Mouse (Mus musculus): Measurements from ENCODE around the gene Mrpl4. TPM values are rescaled to one million over a fixed set of nuclear protein-coding genes. Genes with fewer than 3 reads are reported as not detected.
"Not testable (repeated sequence)": the region's sequence is repeated elsewhere in the genome, so short reads cannot be mapped to it uniquely, and the experiment has no call there.

Gene Mrpl4
- total RNA-seq, 2 experiments from 2014 or later = 59.2 to 64.2 TPM

DNA sequence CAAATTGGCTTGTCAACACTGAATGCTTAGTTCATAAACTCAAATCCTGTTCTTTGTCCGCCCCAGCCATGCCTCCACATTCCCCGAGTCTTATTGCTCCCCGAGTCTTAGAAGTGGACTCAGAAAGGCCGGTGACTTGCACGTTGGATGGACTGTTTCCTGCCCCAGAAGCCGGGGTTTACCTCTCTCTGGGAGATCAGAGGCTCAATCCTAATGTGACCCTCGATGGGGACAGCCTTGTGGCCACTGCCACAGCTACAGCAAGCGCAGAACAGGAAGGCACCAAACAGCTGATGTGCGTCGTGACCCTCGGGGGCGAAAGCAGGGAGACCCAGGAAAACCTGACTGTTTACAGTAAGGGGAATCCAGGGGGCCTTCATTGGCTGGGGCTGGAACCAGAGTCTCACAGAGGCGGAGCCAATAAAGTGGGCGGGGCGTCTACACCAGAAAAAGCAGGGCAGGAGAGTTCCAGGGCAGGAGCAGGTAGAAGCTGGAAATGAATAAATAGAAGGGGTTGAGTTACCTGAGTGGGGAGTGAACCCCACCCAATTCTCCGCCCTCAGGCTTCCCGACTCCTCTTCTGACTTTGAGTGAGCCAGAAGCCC, 32.0 kb downstream of the Mrpl4 start:
- DNase-seq (ENCODE audit: extremely low spot score in 1 of 2, low spot score in 2 of 2) = peak in 1 of 2 experiments; percentile 14
- intact Hi-C loops (cut with DNase I) = loop anchor here (5.0 kb wide), 2 partner anchors 58 to 103 kb away; partner anchors contain the start of genes Gm38431 and Raver1
- H3K27ac ChIP-seq = peak overlapping the region; percentile 24; the same call in 1 of the 2 replicates
- H3K4me3 ChIP-seq = peak overlapping the region; percentile 24; the same call in 1 of the 2 replicates
- no peak for TF ChIP-seq CTCF (IDR thresholded peaks at IDR 0.05)

DNA sequence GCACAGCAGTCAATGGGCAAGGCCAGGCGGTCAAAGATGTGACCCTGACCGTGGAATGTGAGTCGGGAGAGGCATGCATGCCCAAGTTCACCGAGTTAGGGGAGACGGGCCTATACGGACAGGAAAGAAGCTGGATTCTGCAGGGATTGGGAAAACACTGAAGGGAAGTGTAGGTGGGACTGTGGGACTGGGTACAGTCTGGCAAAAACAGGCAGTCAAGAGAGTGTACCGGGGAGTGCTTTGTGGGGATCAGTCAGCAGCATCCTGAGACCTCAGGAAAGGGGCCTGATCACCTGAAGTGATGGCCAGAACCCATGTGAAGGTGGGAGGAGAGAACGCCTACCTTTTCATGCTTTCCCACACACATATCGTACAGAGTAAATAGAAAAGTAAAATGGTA, 33.0 kb downstream of the Mrpl4 start:
- intact Hi-C loops (cut with DNase I) = no loop called here
- Histone ChIP-seq H3K27ac (peak overlapping the region; percentile 50), H3K4me3 (peak overlapping the region; percentile 19; the same call in 1 of the 2 replicates)
- TF ChIP-seq CTCF (IDR thresholded peaks at IDR 0.05) = no peak
- peak in 1 of 2 experiments; percentile 24 for DNase-seq (ENCODE audit: extremely low spot score in 1 of 2, low spot score in 2 of 2)

DNA sequence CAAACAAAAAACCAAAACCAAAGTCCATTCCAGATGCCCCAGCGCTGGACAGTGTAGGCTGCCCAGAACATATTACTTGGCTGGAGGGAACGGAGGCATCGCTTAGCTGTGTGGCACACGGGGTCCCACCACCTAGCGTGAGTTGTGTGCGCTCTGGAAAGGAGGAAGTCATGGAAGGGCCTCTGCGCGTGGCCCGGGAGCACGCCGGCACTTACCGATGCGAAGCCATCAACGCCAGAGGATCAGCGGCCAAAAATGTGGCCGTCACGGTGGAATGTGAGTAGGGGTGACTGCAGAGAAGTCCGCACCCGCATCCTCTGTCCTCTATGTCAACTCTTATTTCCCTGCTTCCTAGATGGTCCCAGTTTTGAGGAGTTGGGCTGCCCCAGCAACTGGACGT, 33.6 kb downstream of the Mrpl4 start:
- DNase-seq (ENCODE audit: extremely low spot score in 1 of 2, low spot score in 2 of 2) = no peak
- H3K27ac ChIP-seq = peak overlapping the region; percentile 50
- intact Hi-C loops (cut with DNase I) = no loop called here
- H3K4me3 ChIP-seq = 0 out of 2 replicates have a peak overlapping the region, but pooled peaks have one; percentile 11
- TF ChIP-seq CTCF (IDR thresholded peaks at IDR 0.05) = no peak

DNA sequence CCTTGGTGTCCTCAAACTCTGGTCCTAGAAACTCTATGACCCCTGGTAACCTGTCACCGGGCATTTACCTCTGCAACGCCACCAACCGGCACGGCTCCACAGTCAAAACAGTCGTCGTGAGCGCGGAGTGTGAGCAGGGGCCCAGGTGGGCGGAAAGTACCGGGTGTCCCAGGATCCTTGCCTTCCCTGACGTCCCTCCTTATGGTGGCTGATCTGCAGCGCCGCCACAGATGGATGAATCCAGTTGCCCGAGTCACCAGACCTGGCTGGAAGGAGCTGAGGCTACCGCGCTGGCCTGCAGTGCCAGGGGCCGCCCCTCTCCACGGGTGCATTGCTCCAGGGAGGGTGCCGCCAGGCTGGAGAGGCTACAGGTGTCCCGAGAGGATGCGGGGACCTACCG, 34.1 kb downstream of the Mrpl4 start:
- peak overlapping the region; percentile 69; the same call in 1 of the 2 replicates for H3K27ac ChIP-seq
- intact Hi-C loops (cut with DNase I) = no loop called here

DNA sequence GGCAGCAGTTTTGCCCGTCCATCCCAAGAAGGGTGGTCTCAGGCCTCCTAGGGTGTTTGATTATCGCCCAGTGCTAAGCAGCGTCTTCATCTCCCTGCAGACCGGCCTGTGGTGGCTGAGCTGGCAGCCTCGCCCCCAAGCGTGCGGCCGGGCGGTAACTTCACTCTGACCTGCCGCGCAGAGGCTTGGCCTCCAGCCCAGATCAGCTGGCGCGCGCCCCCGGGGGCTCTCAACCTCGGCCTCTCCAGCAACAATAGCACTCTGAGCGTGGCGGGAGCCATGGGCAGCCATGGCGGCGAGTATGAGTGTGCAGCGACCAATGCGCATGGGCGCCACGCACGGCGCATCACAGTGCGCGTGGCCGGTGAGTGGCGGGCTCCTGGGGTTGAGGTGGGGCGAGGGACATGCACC, 34.9 kb downstream of the Mrpl4 start:
- intact Hi-C loops (cut with DNase I) = no loop called here
- Histone ChIP-seq H3K4me3 (peak overlapping the region; percentile 28), H3K27ac (peak overlapping the region; percentile 69)
- TF ChIP-seq CTCF (IDR thresholded peaks at IDR 0.05) = no peak
- peak; percentile 50 to 57 for DNase-seq (ENCODE audit: extremely low spot score in 1 of 2, low spot score in 2 of 2)

More for the DNA sequence above, 34.1 kb downstream of the Mrpl4 start:
- DNase-seq (ENCODE audit: extremely low spot score in 1 of 2, low spot score in 2 of 2) = peak; percentile 24 to 28
- H3K4me3 ChIP-seq = 0 out of 2 replicates have a peak overlapping the region, but pooled peaks have one; percentile 6
- TF ChIP-seq CTCF (IDR thresholded peaks at IDR 0.05) = no peak

DNA sequence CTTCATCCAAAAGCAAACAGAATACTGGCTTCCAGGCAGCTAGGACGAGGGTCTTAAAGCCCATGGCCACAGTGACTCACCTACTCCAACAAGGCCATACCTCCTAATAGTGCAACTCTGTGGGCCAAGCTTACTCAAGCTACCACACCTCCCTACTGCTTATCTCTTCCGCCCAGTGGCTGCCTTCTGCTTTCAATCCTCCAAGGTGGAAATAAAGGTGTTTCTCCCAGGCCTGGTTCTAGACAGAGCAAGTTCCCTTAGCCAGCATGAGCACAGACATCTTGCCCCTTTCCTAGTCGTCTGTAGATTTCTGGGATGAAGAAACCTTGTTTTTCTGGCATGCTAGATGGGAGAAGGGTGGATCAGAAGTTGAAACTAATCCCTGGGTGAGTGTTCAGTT, 37.2 kb downstream of the Mrpl4 start:
- no peak for DNase-seq (ENCODE audit: extremely low spot score in 1 of 2, low spot score in 2 of 2)
- H3K4me3 ChIP-seq = no peak overlapping the region
- intact Hi-C loops (cut with DNase I) = loop anchor here (2.0 kb wide), 1 partner anchor 33 kb away; the partner anchor contains the start of genes Fdx1l and Gm49373
- H3K27ac ChIP-seq = peak overlapping the region; percentile 58
- no peak for TF ChIP-seq CTCF (IDR thresholded peaks at IDR 0.05)

DNA sequence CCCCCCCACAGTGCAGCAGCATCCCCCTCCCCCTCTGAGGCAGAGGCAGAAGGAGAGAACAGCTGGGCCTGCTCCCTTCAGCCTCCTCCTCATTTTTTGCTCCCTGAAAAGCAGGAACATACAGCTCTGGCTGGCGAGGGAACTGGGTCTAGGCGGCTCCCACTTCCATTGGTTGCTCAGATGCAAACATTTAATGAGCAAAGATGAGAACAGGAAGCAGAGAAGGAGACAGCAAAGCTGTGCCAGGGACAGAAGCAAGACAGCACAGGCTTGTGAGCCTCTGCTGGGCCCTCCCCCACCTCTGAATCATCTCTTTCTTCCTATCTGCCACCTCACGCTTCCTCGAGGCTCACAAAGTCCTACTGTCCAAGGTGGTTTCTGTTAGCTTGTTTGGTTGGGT, 38.8 kb downstream of the Mrpl4 start:
- intact Hi-C loops (cut with DNase I) = loop anchor here (1.0 to 2.0 kb wide), 2 partner anchors 22 to 31 kb away; partner anchors contain the start of genes Fdx1l and Gm49373
- no peak for TF ChIP-seq CTCF (IDR thresholded peaks at IDR 0.05)

DNA sequence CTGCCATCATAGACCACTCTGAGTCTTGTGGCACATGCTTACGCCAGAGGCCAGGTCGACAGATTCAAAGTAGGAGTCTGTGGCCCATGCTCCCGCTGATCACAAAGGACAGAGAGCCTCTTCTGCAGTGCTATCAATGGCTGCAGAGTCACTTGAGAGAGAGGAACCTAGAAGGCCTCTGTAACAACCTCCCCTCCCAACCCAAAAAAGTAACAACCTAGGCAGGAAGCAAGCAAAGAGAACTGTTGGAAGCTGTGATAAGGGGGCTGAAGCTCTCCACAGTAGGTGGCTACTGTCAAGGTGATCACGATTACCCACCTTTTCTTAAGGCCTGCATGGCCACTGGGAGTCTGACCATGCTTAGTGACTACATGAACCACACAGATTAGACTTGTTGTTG, 41.0 kb downstream of the Mrpl4 start:
- intact Hi-C loops (cut with DNase I) = no loop called here
- no peak for TF ChIP-seq CTCF (IDR thresholded peaks at IDR 0.05)
- no peak for DNase-seq (ENCODE audit: extremely low spot score in 1 of 2, low spot score in 2 of 2)
- Histone ChIP-seq H3K4me3 (no peak overlapping the region), H3K27ac (no peak overlapping the region)

More for the DNA sequence above, 38.8 kb downstream of the Mrpl4 start:
- peak; percentile 63 to 73 for DNase-seq (ENCODE audit: extremely low spot score in 1 of 2, low spot score in 2 of 2)
- no peak overlapping the region for H3K4me3 ChIP-seq
- H3K27ac ChIP-seq = peak overlapping the region; percentile 87; the same call in 1 of the 2 replicates

DNA sequence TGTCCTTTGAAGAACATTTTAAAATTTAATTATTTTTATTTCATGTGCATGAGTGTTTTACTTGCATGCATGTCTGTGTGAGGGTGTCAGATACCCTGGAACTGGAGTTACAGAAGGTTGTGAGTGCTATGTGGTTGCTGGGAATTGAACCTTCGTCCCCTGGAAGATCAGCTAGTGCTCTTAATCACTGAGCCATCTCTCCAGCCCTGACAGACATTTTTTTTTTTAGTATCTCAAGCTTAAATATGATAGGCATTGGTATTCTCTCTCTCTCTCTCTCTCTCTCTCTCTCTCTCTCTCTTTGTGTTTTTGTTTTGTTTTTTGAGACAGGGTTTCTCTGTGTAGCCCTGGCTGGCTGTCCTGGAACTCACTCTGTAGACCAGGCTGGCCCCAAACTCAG, 42.2 kb downstream of the Mrpl4 start:
- intact Hi-C loops (cut with DNase I); DNase-seq (ENCODE audit: extremely low spot score in 1 of 2, low spot score in 2 of 2); H3K4me3 ChIP-seq; H3K27ac ChIP-seq: not testable (repeated sequence)

DNA sequence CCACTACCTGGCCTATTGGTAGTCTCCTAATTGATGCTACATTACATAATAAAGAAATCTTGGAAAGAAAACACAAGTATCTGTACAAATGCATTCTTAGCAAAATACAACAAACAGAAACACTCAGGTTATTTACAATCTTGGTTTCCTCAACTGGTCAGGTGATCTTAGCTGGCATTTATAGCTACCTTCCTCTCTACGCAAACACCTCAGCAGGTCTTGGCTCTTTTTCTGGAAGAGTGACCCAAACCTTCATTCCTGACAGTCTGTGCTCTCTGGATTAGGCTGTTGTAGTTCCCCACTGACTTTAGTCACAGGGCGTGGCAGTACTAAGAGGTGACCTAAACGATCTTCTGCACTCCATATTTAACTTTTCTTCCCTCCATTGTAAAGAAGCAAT, 42.7 kb downstream of the Mrpl4 start:
- Histone ChIP-seq H3K27ac (no peak overlapping the region), H3K4me3 (no peak overlapping the region)
- TF ChIP-seq CTCF (IDR thresholded peaks at IDR 0.05) = no peak
- no peak for DNase-seq (ENCODE audit: extremely low spot score in 1 of 2, low spot score in 2 of 2)
- intact Hi-C loops (cut with DNase I) = no loop called here

DNA sequence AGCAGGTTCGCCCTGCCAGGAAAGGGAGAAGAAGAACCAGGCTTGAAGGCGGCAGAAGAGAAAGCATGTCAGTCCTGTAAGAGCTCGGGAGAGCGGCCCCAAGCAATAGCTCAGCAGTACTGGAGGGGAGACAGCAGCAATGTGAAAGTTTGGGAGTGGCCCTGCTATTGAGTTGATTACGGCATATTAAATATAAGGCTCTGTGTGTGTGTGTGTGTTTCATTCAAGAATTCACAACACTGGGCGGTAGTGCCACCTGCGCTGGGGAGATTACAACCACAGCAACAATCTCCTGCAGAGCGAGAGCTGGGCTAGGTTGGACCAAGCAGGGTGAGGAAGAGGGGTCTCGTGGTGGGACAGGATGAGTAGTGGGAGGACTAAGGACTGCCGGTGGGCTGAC, 49.0 kb downstream of the Mrpl4 start:
- no peak overlapping the region for H3K4me3 ChIP-seq
- intact Hi-C loops (cut with DNase I) = no loop called here
- TF ChIP-seq CTCF (IDR thresholded peaks at IDR 0.05) = no peak
- no peak for DNase-seq (ENCODE audit: extremely low spot score in 1 of 2, low spot score in 2 of 2)
- no peak overlapping the region for H3K27ac ChIP-seq

Small RNA genes lying within 50 kb of the gene (microRNA-seq; reads per million reads assigned to microRNA genes)
- 0 reads per million in 2 experiments for gene Mir1900

Other genes starting within 250 kb of the Mrpl4 start
- 1 to 10 TPM; 1.4 to 1.7 TPM for gene Col5a3, start 187.7 kb upstream of the Mrpl4 start, total RNA-seq (2021)
- not detected for gene Rdh8, start 184.2 kb upstream of the Mrpl4 start, total RNA-seq (2021)
- gene A230050P20Rik, start 134.1 kb upstream of the Mrpl4 start, total RNA-seq (2021) = 10 to 100 TPM; 84.3 to 88.2 TPM
- 10 to 100 TPM in 1 of 2 experiments, 1 to 10 TPM in 1; 9.8 to 10.1 TPM for gene Angptl6, start 123.0 kb upstream of the Mrpl4 start, total RNA-seq (2021)
- 10 to 100 TPM; 25.6 to 26.3 TPM for gene Ppan, start 114.6 kb upstream of the Mrpl4 start, total RNA-seq (2021)
- gene Eif3g, start 104.1 kb upstream of the Mrpl4 start, total RNA-seq (2021) = 100 to 1,000 TPM; 118 to 122 TPM
- gene Dnmt1, start 42.9 kb upstream of the Mrpl4 start, total RNA-seq (2021) = 10 to 100 TPM; 44.5 to 44.6 TPM
- 1 to 10 TPM; 3.2 to 4.4 TPM for gene S1pr2, start 26.0 kb upstream of the Mrpl4 start, total RNA-seq (2021)
- gene Icam1, start 13.2 kb downstream of the Mrpl4 start, total RNA-seq (2021) = 1 to 10 TPM; 2.0 to 3.6 TPM
- gene Icam4, start 26.6 kb downstream of the Mrpl4 start, total RNA-seq (2021) = 1 to 10 TPM; 1.5 to 1.6 TPM
- 100 to 1,000 TPM; 230 to 248 TPM for gene Icam5, start 29.3 kb downstream of the Mrpl4 start, total RNA-seq (2021)
- 1 to 10 TPM in 1 of 2 experiments, not detected in 1; 1.3 TPM for gene Zglp1, start 64.4 kb downstream of the Mrpl4 start, total RNA-seq (2021)
- gene Gm49373, start 70.4 kb downstream of the Mrpl4 start, total RNA-seq (2021) = 1 to 10 TPM; 1.7 to 3.2 TPM
- gene Fdx1l, start 70.9 kb downstream of the Mrpl4 start, total RNA-seq (2021) = 10 to 100 TPM; 62.4 to 64.3 TPM
- 1 to 10 TPM; 2.2 to 4.2 TPM for gene Gm38431, start 89.3 kb downstream of the Mrpl4 start, total RNA-seq (2021)
- 10 to 100 TPM; 28.0 to 29.0 TPM for gene Raver1, start 89.3 kb downstream of the Mrpl4 start, total RNA-seq (2021)
- 10 to 100 TPM; 13.2 to 14.6 TPM for gene Tyk2, start 128.5 kb downstream of the Mrpl4 start, total RNA-seq (2021)
- 100 to 1,000 TPM; 141 to 143 TPM for gene Cdc37, start 147.2 kb downstream of the Mrpl4 start, total RNA-seq (2021)
- 100 to 1,000 TPM; 101 to 106 TPM for gene Pde4a, start 163.0 kb downstream of the Mrpl4 start, total RNA-seq (2021)
- gene Keap1, start 236.6 kb downstream of the Mrpl4 start, total RNA-seq (2021) = 10 to 100 TPM; 53.0 to 53.7 TPM
- 1 to 10 TPM; 6.8 to 8.3 TPM for gene S1pr5, start 245.7 kb downstream of the Mrpl4 start, total RNA-seq (2021)